Mouse (Mus musculus): ENCODE results near the gene H2afy. TPM values are rescaled to one million over a fixed set of nuclear protein-coding genes. Genes with fewer than 3 reads are reported as not detected.

The H2afy gene
- polyA plus RNA-seq, 1 experiment from 2014 or later = 548 TPM

DNA sequence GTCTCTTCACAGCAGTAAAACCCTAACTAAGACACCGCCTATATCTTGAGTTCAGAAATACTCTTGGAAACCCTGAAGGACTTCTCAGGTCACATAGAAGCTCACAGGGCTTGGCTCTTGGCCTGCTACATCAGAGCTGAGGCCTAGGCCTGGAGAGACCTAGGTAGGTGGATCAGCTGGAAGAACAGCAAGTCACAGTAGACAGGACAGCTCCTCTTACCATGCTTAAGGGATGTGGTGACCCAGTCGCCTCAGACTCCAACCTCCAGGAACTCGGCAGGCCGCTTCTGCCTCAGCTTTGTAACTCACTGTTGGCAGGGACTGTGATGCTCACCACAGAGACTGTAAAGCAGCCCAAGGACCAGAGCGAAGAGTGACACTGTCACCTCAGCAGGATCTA, 13.1 kb downstream of the H2afy start:
- ATAC-seq = no peak
- H3K9me3 ChIP-seq (replicated peaks) = no peaks in the 10 kb centered on the region

DNA sequence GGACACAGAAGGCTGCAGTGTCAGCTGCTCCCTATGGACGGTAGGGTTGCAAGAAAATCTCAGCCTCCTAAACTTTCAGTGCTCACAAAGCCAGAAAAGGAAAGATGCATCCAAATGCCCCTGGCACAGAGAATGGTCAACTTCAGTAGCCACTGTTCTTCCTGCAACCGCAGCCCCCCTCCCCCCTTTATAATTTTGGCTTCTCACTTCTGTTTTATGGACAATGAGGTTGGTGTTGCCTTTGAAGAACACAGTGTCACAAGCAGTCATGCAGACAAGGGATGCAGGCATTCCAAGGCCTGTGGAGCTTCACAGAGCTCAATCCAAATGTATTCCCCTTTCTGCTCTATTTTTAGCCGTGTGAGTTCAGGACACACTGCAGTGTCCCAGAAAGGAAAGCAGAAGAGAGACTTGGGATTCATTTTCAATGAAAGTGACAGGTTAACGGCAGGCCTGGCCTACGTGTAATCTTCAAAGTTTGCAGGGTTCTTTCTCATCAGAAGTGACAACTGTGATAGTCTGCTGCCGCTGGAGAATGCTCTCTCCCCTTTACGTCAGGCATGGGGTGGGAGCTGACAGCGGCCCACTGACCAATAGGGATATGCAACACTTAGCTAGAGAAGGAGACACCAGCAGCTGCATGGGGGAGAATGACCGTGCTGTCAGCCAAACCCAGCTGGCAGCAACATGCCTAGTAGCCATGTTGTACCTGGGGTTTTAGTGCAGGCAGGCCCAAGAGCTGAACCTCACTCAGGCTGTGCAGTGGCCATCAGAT, 18.0 kb downstream of the H2afy start:
- Histone ChIP-seq H3K36me3 (ENCODE audit: poor library complexity, severe bottlenecking) (peaks cover 80% of the 10 kb centered on the region), H3K9ac (no peak overlapping the region), H3K4me2 (no peak overlapping the region), H3K9me3 (replicated peaks) (no peaks in the 10 kb centered on the region), H3K4me3 (no peak overlapping the region), H3K4me1 (peaks cover 17% of the 10 kb centered on the region), H3K27ac (no peak overlapping the region), H3K27me3 (no peaks in the 10 kb centered on the region)
- 88% methylated on average over 9 of the region's 9 CpGs for WGBS
- no peak for ATAC-seq

More for the DNA sequence above, 13.1 kb downstream of the H2afy start:
- peaks cover 96% of the 10 kb centered on the region for H3K36me3 ChIP-seq (ENCODE audit: poor library complexity, severe bottlenecking)
- no peak overlapping the region for H3K9ac ChIP-seq
- H3K27ac ChIP-seq = no peak overlapping the region
- no peaks in the 10 kb centered on the region for H3K27me3 ChIP-seq
- no peak overlapping the region for H3K4me2 ChIP-seq
- H3K4me1 ChIP-seq = no peaks in the 10 kb centered on the region
- H3K4me3 ChIP-seq = no peak overlapping the region
- 95% methylated on average over 5 of the region's 5 CpGs for WGBS

DNA sequence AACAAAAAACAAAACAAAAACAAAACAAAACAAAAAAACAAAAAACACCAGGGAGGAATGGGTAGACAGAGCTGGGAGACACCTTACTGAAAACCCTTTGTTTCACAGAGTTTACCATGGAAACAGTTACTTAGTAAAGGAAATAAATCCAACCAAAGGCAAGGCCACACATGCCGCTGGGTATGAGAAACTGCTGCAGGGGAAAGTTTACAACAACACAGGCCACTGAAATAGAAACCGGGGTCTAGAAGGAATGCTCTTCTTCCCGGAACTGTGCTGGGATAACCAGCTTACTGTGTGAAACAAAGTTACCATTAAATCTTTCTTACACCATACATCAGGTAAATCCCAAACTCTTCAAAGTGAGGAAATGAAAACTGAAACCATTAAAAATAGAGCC, 20.3 kb downstream of the H2afy start:
- Histone ChIP-seq H3K9me3 (replicated peaks) (no peaks in the 10 kb centered on the region), H3K4me3 (no peak overlapping the region), H3K27me3 (no peaks in the 10 kb centered on the region), H3K4me2 (no peak overlapping the region), H3K4me1 (peaks cover 30% of the 10 kb centered on the region), H3K27ac (no peak overlapping the region), H3K36me3 (ENCODE audit: poor library complexity, severe bottlenecking) (peaks cover 79% of the 10 kb centered on the region), H3K9ac (no peak overlapping the region)
- ATAC-seq = no peak
- WGBS = 74% methylated on average over 3 of the region's 3 CpGs

DNA sequence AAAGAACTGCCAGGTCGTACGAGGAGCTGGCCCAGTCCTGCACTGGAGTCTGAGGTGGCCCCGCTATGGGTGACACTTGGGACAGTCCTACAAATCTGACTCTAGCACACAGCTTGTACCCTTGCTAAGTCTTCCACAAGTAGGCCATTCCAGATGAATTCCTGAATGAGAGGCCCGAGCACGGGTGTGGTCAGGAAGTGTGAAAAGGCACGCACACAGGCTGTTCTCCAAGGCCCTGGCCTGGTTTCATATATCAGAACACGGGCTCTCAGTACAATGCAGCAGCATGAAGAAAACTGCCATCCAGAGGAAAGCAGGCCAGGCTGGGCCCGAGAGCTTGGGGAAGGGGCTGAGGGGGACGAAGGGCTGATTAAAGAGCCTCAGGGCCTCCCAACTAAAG, 20.8 kb downstream of the H2afy start:
- Histone ChIP-seq H3K4me2 (no peak overlapping the region), H3K4me1 (peaks cover 35% of the 10 kb centered on the region), H3K4me3 (no peak overlapping the region), H3K9me3 (replicated peaks) (no peaks in the 10 kb centered on the region), H3K36me3 (ENCODE audit: poor library complexity, severe bottlenecking) (peaks cover 80% of the 10 kb centered on the region), H3K27me3 (no peaks in the 10 kb centered on the region), H3K27ac (no peak overlapping the region), H3K9ac (0 out of 2 replicates have a peak overlapping the region, but pooled peaks have one; percentile 0)
- 75% methylated on average over 9 of the region's 9 CpGs for WGBS
- no peak for ATAC-seq

DNA sequence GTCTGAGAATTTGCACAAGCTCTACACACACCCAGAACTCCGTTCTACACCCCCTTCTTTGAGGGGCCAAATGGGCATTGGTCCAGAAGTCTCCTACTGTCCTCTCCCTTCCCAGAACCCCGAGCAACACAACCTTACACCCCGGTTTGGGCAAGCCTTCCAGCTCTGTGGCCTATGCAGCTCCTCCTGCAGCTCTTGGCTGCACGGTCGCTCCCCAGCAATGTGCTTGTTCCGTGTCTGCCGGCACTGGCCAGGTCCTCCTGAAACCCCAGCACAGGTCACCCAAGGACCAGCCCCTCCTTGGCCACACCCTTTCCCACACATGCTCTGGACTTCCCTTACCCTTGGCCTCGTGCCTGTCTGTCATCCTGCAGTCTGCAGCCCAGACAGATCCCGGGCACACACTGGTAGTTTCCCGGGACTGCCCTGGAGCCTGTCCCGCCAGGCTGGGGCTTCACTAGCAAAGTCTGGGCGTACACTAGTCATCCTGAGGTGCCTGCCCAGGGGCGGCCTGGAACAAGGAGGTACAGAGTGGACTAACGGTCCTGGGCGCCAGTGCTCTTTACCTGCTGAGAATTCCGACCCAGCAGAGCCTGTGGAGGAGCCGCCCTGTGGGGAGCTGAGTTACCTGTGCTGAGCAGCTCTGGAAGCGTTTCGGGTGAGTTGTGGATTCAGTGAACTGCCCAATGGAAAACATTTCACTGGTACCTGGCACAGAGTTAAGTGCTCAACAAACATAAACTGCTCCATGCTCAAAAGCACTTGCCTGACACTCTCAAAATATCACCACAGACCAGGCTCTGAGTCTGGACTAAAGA, 22.5 kb downstream of the H2afy start:
- peaks cover 68% of the 10 kb centered on the region for H3K36me3 ChIP-seq (ENCODE audit: poor library complexity, severe bottlenecking)
- H3K27ac ChIP-seq = 0 out of 2 replicates have a peak overlapping the region, but pooled peaks have one; percentile 19
- H3K9me3 ChIP-seq (replicated peaks) = no peaks in the 10 kb centered on the region
- H3K9ac ChIP-seq = no peak overlapping the region
- no peaks in the 10 kb centered on the region for H3K27me3 ChIP-seq
- ATAC-seq = no peak
- peaks cover 51% of the 10 kb centered on the region for H3K4me1 ChIP-seq
- 76% methylated on average over 19 of the region's 19 CpGs for WGBS
- H3K4me2 ChIP-seq = no peak overlapping the region
- H3K4me3 ChIP-seq = no peak overlapping the region

DNA sequence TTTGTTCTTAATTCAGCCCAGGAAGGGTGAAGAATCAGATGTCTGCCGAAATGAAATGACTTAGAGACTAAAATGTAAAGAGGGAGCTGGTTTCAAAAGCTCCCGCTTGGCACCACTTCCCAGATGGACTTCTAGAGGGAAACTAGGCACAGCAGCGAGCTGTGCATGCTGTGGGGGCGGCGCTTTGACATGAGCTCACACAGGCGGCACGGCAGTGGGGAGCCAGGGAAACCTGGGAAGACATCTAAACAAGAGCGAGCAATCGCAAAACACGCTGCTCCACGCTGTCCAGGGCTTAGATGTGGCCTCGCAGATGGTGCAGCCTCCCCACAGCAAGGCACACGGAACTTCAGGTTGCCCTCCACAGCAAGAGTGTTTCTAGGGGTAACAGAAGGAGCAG, 23.2 kb downstream of the H2afy start:
- peaks cover 51% of the 10 kb centered on the region for H3K4me1 ChIP-seq
- H3K4me2 ChIP-seq = no peak overlapping the region
- peaks cover 62% of the 10 kb centered on the region for H3K36me3 ChIP-seq (ENCODE audit: poor library complexity, severe bottlenecking)
- H3K9ac ChIP-seq = no peak overlapping the region
- H3K4me3 ChIP-seq = no peak overlapping the region
- ATAC-seq = no peak
- peak overlapping the region; percentile 19; the same call in 1 of the 2 replicates for H3K27ac ChIP-seq
- no peaks in the 10 kb centered on the region for H3K27me3 ChIP-seq
- WGBS = 62% methylated on average over 13 of the region's 13 CpGs
- H3K9me3 ChIP-seq (replicated peaks) = no peaks in the 10 kb centered on the region

DNA sequence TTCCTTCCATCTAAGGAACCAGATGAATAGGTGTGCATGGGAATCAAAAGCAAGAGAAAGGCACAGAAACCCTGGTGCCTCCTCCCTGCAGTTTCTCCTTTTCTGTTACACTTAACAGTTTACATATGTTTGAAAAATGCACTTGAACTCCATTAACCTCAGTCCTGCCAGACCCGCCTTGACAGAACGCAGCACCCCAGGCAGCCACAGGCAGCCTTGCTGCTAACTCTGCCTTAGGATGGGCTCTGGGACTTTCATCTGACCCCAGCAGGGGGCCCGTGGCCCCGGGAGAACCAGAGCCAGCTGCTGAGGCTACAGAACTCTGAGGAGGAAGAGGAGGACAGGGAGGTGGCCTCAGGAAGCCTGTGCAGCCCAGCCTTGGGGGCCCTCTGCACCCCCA, 23.7 kb downstream of the H2afy start:
- WGBS = 49% methylated on average over 4 of the region's 4 CpGs
- H3K9me3 ChIP-seq (replicated peaks) = no peaks in the 10 kb centered on the region
- H3K4me1 ChIP-seq = peaks cover 51% of the 10 kb centered on the region
- no peak for ATAC-seq
- H3K9ac ChIP-seq = no peak overlapping the region
- 0 out of 2 replicates have a peak overlapping the region, but pooled peaks have one; percentile 19 for H3K27ac ChIP-seq
- H3K27me3 ChIP-seq = no peaks in the 10 kb centered on the region
- peaks cover 62% of the 10 kb centered on the region for H3K36me3 ChIP-seq (ENCODE audit: poor library complexity, severe bottlenecking)
- H3K4me2 ChIP-seq = no peak overlapping the region
- no peak overlapping the region for H3K4me3 ChIP-seq

DNA sequence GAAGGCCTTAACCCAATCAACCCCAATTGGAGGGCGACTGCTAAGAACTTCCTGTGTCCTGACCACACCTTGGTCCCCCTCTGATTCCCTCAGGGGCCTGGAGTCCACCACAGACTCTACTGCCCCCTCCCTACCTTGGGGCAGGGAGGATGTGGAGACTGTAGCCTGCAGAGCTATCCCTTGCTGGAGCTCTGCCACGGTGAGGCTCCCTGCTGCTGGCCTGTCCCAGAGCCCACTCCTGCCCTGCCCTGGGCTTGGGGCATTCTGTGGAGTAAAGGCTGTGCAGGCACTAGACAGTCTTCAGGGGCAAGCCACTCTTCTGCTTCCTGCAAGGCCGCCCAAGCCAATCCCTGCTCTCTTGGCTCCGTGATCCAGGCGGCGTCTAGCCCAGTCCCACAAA, 24.6 kb downstream of the H2afy start:
- 90% methylated on average over 6 of the region's 6 CpGs for WGBS
- Histone ChIP-seq H3K4me3 (no peak overlapping the region), H3K36me3 (ENCODE audit: poor library complexity, severe bottlenecking) (peaks cover 58% of the 10 kb centered on the region), H3K27ac (no peak overlapping the region), H3K4me2 (no peak overlapping the region), H3K27me3 (no peaks in the 10 kb centered on the region), H3K9ac (no peak overlapping the region), H3K4me1 (peaks cover 50% of the 10 kb centered on the region), H3K9me3 (replicated peaks) (no peaks in the 10 kb centered on the region)
- no peak for ATAC-seq

DNA sequence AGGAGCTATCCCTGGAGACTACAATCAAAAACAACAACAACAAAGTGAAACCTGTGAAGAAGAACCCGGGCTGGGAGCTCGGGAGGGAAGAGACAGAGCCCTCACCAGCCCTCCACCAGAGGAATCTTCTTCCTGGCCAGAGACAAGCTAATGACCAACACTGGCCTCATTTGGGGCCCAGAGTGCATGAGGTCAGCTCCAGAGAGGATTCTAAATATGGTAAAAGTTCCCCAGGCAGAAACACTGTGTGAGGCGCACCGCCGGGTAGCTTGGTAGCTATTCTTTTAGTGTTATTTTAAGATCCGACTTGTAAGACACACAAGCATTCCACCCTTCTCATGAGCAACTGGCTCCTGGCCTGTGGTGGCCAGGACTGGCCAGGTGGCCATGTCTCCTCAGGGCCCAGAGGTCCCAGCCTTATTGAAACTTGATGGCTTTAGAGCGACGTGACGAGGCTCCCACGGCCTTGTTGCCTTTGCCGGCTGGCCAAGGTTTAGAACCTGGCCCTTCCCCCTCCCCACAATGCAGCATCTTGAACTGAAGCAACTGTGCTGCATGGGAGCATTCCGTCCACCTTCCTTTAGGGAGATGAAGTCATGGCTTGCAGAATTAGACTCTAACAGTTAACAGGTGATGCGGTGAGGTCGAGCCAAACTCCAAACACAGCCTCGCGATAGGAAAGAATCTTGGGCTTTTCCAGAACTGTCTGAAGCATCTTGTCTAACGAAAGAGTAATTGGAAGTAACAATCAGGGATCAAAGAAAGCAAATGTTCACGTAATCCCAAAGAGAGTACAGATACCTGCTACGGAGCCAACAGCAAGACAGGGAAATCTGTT, 25.2 kb downstream of the H2afy start:
- Histone ChIP-seq H3K9ac (no peak overlapping the region), H3K27me3 (no peaks in the 10 kb centered on the region), H3K4me1 (peaks cover 43% of the 10 kb centered on the region), H3K4me2 (no peak overlapping the region), H3K9me3 (replicated peaks) (no peaks in the 10 kb centered on the region), H3K27ac (no peak overlapping the region), H3K4me3 (no peak overlapping the region), H3K36me3 (ENCODE audit: poor library complexity, severe bottlenecking) (peaks cover 58% of the 10 kb centered on the region)
- 87% methylated on average over 19 of the region's 19 CpGs for WGBS
- ATAC-seq = no peak

DNA sequence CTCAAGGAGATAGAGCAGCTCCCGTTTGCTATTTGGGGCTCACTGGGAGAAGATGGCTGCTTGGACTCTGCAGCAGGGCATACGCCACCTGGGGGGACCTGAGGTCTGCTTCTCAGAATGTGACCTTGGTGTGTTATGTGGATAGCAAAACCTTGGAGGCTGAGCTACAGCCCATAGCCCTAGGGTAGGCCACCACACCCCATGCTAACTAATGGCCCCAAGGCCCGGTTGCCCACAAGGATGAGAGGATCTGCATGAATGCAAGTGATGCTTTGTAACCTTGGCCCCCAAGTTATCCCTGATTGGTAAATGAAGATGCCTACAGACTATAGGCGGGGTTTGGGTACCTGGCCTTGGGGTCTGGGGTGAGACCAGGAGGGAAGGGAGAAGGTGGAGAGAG, 26.5 kb downstream of the H2afy start:
- Histone ChIP-seq H3K27ac (peak overlapping the region; percentile 57; the same call in 1 of the 2 replicates), H3K27me3 (no peaks in the 10 kb centered on the region), H3K36me3 (ENCODE audit: poor library complexity, severe bottlenecking) (peaks cover 59% of the 10 kb centered on the region), H3K4me3 (no peak overlapping the region), H3K4me1 (peaks cover 41% of the 10 kb centered on the region), H3K9ac (peak overlapping the region; percentile 34; the same call in 1 of the 2 replicates), H3K4me2 (no peak overlapping the region), H3K9me3 (replicated peaks) (no peaks in the 10 kb centered on the region)
- ATAC-seq = no peak
- 81% methylated on average over 4 of the region's 4 CpGs for WGBS

DNA sequence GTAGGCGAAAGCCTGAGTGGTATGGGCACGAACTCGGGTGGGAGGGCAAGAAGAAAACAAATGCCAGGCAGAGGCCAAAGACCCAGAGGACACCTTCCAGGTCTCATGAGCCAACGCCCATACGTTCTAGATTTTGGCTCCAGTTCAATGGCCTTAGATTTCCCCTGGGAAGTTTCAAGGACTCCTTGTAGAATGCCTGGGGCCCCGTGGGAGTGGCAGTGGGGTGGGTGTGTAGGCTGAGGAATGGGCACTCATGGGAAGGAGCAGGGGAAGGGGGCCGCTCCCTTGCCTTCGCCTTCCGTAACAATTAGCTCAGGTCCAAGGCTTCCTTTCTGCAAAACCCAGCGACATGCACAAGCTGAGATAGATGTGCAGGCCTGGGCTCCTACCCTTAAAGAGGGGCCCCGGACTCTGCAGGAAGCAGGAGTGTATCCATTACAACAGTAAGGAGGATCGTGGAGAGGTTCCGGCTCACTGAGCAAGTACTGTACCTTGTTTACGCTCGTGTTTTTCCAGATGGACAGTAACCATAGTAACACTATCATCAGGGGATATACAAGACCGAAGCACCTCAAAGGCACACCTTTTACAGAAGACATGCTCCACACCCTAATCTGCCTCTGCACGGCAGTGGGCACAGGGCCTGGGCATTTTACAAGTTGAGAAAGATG, 27.2 kb downstream of the H2afy start:
- peaks cover 60% of the 10 kb centered on the region for H3K36me3 ChIP-seq (ENCODE audit: poor library complexity, severe bottlenecking)
- ATAC-seq = peak; percentile 36; the same call in 1 of the 2 replicates
- H3K27ac ChIP-seq = peak overlapping the region; percentile 57
- H3K4me1 ChIP-seq = peaks cover 46% of the 10 kb centered on the region
- no peaks in the 10 kb centered on the region for H3K27me3 ChIP-seq
- peak overlapping the region; percentile 34 for H3K9ac ChIP-seq
- H3K4me2 ChIP-seq = no peak overlapping the region
- no peak overlapping the region for H3K4me3 ChIP-seq
- WGBS = 56% methylated on average over 17 of the region's 17 CpGs
- H3K9me3 ChIP-seq (replicated peaks) = no peaks in the 10 kb centered on the region
